Mouse (Mus musculus) left cerebral cortex, adult 9 months (tissue): ENCODE results near the gene Ddx23.

Experiments used
- DNase-seq, 2 experiments: peaks; one replicate each; pipeline ENCODE4 v3.0.0; 2022; ENCODE audit warnings: low spot score in 2 of 2

Ddx23 gene

DNA sequence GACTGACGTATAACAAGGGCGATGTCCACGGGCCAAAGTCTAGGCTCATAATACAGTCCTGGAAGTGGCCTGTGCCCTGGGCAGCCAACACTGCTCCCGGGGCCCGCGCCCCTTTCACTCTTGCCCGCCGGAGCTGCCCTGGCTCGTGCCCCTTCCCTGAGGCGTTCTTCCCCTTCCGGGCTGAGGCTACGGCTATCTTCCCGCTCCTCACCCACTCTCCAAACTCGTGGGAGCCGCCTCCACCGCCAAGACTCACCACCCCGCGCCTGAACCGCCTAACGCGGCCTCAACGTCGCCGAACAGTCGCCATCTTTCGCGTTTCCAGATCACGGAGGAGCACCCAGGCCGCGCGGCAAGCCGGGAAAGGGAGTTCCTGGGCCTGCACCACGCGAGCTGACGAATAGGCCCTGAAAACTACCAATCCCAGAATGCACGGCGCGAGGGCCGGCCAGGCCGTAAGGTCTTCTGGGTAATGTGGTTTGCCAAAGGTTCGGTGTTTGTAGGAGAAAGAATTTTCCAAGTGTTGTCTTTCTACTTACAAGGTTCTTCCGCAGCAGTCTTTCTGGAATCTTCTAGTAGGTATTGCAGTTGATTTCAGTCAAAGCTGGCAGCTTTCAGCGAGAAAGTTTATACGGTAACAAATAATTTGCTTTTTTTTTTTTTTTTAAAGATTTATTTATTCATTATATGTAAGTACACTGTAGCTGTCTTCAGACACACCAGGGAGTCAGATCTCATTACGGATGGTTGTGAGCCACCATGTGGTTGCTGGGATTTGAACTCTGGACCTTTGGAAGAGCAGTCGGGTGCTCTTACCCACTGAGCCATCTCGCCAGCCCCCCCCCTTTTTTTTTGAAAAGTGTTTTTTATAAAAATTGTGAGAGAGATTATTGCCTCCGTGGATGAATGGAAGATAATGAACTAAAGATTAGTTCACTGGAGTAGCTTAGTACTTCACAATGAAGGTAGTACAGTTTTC is at the start of gene Ddx23:
Ddx23 (minus strand) TSS at position 328 of the 979 bp plus-strand sequence.
- peak; percentile 89 to 97 for DNase-seq

DNA sequence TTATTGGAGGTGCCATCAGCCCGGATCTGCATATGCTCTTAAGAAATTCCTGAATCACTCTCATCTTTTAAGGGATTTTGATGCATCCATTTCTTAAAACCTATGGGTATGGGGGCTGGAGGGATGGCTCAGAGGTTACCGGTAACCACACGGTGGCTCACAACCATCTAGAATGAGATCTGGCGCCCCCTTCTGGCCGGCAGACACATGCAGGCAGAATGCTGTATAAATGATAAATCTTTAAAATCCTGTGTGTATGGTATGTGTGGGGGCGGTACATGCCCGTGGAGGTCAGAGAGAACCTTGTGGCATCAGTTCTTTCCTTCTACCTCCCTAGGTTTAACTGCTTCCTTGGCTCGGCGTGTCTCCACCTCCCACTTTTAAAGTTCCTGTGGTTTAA is 47.7 kb upstream of the Ddx23 start:
- peak in 1 of 2 experiments; percentile 54 for DNase-seq

DNA sequence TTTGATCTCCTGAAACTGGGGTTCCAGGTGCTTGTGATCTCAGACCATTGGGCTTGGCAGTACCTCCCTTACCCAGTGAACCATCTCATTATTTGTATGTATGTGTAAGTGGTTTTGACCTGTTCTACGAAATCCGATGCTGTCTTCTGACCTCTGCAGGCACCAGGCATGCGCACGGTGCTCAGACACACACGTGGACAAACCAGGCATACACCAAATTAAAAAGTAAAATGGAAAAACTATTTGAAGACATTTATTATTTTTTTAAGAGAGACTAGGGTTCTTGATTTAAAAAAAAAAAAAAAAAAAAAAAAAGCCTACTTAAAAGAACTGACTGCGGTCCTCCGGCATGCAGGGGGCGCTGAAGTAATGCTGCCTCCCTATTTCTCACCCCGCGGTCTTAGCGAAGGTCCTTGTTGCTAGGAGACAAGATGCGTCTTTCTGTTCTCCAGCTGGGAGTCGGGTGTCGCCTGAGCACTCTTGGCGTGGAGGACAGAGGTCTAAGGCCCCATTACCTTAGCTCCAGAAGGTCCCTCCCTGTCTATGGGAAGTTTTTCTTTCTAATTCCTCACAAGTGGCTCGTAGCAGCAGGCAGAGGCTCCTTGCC is 45.2 kb upstream of the Ddx23 start, which contains the start of gene Ccdc65:
Ccdc65 (plus strand) TSS at position 442 of the 607 bp plus-strand sequence.
- peak; percentile 74 to 94 for DNase-seq

DNA sequence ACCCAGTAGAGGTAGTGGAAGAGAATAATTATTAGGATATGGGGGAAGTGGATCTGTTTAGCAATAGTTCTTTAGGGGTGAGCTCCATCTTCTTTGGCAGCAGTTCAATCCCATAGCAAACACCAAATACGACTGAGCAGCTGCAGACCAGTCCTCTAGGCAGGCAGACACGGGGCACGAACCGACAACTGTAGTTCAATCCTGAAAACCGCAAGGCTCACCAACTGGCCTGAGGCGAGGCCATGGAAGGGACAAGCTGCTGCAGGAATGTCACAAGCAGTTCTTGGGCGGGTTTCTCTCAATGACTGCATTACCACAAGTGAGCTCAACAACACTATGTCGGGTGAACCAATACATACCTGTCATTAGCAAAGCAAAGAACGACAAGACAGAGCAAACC is 41.6 kb upstream of the Ddx23 start:
- no peak for DNase-seq

- peak; percentile 70 to 94 for DNase-seq
Measured at GRCm38 (mm10) chr15:98699190-98700105, 36.8 kb upstream of the Ddx23 start.

GRCm38 (mm10) chr15:98696216-98696615 is 33.5 kb upstream of the Ddx23 start:
- no peak for DNase-seq

DNA sequence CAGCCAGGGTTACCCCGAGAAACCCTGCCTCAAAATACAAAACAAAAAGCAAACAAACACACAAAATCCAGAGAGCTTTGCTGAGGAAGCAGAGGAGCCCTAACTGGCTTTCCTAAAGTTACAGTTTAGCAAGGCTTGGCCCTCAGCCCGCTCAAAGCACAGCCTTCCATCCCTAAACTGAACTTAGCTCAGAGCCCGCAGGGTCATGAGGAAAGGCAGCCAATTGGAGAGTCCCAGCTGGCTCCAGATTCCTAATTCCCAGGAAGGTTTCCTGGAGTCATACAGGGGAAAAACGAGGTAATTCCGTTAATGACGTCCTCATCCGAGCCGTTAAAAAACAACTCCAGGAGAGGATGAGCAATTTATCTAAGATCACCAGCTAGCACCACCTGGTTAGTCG is 33.0 kb upstream of the Ddx23 start:
- DNase-seq = no peak

DNA sequence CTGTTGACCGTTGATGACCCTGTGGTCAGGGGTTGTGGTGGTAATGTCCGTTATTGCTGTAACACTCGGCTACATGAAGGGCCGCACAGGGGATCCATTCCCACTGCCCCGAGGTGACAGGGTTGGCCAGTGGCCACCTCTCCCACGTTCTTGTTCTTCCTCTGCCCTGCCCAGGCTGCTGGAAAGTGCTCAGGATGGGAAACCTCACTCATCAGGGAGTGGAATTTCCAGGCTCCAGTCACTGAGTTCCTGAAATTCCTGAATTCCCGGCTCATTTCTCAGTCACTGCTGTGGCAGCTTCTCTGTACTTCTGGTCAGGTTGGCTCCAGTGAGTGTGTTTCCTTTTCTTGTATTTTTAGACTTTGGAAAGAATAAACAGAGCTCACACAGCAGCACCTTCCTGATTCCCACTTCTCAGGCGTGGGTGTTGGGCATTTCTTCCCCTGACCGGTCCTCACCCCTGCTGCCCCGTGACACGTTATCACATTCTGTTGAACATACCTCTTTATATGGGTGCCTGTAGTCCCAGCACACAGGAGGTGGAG is 29.5 kb upstream of the Ddx23 start:
- DNase-seq = no peak

DNA sequence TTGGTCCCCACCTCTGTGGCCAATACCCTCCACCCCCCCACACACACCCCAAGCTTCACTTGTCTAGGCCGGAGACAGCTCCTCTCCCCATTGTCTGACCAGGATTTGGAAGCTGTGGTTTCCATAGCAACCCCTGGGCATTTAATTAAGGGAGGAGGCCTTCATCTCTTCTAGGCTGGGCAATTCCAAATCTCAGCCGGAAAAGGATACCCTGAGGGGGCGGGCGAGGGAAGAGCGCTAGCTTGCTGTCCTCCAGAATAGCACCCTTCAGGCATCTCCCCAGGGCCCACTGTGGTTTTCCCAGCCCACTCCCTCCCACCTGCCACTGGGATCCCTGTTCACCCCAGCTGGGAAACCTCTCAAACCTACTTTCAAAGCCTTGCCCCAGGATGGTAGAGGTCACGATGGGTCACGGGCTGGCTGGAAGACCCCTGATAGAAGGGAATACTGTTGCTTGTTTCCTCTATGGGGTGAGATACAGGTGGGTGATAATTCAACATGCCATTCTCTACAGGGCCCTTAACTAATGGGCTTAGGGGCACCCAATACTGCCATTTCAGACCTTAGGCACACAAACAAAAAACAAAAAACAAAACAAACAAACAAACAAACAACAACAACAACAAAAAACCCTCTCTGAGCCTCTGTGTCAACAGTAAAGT is 28.9 kb upstream of the Ddx23 start:
- peak in 1 of 2 experiments; percentile 42 for DNase-seq

GRCm38 (mm10) chr15:98689682-98690081 is 27.0 kb upstream of the Ddx23 start:
- DNase-seq = no peak

DNA sequence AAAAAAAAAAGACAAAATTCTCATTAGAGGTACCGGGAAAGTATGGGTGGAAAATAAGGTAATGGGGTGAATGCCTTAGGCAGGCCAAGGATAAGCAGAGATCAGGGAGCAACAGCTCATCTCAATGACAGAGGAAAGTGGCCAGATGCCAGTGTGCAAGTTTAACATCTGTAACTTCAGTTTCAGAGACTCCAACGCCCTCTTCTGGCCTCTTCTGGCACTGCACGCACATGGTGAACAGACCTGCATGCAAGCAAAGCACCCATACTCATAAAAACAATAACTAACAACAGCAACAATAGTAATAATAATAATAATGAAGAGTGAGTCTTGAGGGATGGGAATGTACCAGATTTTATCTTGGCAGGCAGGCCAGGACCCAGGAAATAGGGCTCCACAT is 23.2 kb upstream of the Ddx23 start:
- no peak for DNase-seq

- DNase-seq = no peak
Measured at GRCm38 (mm10) chr15:98683746-98684145, 21.1 kb upstream of the Ddx23 start.

DNA sequence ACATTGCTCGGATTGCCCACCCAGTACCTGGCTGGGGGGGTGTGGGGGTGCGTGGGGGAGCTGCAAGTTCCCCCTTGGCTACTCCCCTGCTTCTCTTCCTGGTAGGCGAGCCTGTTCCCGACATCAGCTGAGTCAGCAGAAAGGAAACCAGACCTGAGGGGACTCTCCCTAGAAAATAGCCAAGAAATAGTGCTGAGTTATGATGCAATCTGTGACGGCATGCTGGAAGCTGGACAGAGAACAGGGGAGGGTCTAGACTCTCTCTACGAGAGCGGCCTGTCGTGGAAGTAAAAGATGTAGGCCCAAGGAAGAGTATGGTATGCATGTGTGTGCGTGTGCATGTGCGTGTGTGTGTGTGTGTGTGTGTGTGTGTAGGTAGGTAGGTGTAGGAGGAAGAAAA is 20.5 kb upstream of the Ddx23 start:
- DNase-seq = no peak

DNA sequence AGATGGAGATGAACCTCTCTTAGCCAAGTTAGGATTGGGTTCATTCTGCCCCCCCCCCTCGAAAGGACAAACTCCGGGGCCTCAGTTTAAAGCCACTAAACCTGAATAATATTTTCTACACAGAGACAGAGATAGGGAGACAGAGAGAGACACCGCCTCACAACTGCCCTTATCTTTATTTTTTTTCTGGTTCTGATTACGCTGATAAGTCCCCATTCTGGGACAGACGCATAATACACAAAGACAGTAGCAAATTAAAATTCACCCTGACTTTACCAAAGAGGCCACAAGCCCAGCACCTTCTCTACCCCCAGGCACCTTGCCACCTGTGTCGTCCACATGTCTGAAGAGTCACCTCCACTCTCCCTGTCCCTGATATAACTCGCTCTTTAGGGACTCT is 18.9 kb upstream of the Ddx23 start:
- DNase-seq = no peak

DNA sequence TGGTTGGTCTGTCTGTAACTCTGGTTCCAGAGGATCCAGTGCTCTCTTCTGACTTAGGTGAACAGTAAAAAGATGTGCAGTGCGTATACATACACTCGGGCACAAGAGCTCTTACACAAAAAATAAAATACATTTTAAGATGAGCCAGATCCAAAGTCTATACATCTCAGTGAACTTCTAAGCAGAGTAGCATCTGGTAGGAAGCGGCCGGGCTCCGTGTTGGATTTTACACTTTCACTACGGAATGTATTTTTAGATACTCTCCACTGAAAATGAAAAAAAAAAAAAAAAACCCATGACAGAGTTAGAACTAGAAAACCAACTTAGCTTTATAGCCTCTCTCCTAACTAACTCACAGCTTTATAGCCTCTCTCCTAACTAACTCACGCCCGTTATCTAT is 18.0 kb upstream of the Ddx23 start:
- no peak for DNase-seq

GRCm38 (mm10) chr15:98677977-98678376 is 15.3 kb upstream of the Ddx23 start:
- DNase-seq = no peak

DNA sequence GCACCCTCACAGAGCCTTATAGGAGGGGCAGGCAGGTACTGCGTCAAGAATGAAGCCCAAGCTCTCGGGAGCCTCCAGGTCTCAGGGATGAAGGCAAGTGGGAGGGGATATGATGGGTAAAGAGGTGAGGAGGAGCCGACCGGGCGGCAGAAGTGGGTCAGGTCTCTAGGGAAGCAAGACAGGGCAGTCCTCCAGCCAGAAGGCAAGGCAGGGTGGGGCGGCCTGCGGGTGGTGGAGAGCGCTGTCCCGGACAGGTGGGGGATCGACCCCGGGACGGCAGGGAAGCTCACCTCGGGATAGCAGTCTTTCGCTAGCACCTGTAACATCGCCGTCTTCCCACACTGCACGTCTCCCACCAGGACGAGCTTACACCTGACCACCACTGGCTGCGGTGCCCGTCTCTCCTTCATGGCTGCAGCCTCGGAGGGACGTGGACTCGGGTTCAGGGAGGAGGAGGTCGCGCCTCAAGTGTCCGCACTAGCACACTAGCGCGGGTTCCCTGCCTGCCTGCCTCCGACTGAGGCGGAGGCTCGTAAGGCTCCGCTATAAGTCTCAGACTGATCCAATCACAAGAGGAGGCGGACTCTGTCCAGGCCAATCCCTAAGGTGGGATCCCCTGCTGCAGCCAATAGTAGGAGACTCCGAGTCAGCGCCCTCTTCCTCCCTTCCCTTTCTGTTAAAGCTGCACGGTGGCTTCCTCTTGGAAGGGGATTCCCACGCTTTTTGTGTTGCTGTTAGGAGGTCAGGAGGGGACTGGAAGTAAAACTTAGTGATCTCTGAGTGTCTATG is 14.4 kb upstream of the Ddx23 start, which contains the start of gene Rnd1:
Rnd1 (minus strand) TSS at position 522 of the 789 bp plus-strand sequence.
- peak; percentile 76 to 92 for DNase-seq

DNA sequence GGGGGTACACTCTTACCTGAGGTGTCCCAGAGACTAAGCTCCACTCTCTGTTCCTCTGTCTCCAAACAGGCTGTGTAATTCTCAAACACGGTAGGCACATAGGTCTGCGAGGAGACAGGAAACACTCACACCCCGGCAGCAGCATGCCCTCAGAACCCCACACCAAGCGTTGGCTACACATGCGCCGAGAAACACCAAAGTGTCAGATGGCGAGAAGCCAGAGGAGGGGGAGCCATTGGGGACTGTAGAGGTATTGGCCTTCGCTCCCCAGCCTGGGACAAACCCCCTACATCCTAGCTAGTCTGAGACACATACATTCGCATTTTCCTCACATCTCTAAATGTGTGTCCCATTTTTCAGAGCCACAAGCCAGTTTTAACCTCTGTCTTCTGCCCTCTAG is 13.8 kb upstream of the Ddx23 start:
- no peak for DNase-seq

- DNase-seq = no peak
Measured at GRCm38 (mm10) chr15:98675634-98676250, 13.0 kb upstream of the Ddx23 start.
